Mouse (Mus musculus) olfactory bulb, adult 2 months (tissue): ENCODE data around the gene Mpig6b.

ENCODE experiments used
- CTCF ChIP-seq: fragments of 200-500 bp; IDR thresholded peaks from 2 replicates; pipeline ENCODE4 v1.5.1; 2012; ENCODE audit warnings: low read depth, mild to moderate bottlenecking, low read length, moderate library complexity; ENCODE audit not compliant: insufficient read depth
- POLR2A ChIP-seq: fragments of 200-500 bp; IDR thresholded peaks from 2 replicates; pipeline ENCODE4 v1.6.1; 2012; ENCODE audit warnings: mild to moderate bottlenecking, low read depth, low read length, moderate library complexity; ENCODE audit not compliant: insufficient read depth

DNA sequence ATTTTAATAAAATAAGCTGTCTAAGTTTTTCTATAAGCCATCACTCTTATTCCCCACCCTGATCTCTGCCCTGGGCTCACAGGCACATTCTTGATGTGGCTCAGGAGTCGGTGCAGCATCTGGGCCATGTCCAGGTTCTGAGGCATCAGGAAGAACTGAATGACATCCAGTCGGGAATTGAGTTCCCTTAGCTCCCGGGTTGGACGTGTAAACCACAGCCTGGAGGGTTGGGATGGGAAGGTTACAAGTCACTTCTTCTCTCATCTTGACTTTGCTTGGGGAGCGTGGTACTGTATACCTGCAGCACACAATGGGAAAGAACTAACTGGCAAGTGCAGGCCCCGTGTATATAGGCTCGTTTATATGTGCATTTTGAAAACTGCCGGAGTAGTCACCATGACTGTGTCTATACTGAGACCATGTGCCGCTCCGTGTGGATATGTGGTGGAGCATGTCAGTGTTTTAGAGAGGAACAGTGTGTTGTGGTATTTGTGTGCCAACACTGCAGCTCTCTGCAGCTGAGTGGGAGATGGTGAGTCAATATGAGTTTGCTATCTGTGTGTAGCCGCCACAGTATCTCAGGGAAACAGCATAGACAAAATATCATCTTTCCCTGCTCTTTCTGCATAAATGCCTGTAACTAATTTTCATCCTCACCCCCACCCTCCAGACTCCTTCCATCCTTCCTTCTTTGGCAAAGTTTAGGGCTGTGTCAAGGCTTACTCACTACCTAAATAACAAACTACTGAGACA lies 26.7 kb downstream of the Mpig6b start:
- TF ChIP-seq CTCF: no peak
- no peak for TF ChIP-seq POLR2A
